Mouse (Mus musculus): ENCODE measurements around the gene Rock2. TPM values are rescaled to one million over a fixed set of nuclear protein-coding genes. Genes with fewer than 3 reads are reported as not detected.

Rock2 gene
- total RNA-seq, 2 experiments from 2014 or later, result 90.0 to 93.5 TPM

DNA sequence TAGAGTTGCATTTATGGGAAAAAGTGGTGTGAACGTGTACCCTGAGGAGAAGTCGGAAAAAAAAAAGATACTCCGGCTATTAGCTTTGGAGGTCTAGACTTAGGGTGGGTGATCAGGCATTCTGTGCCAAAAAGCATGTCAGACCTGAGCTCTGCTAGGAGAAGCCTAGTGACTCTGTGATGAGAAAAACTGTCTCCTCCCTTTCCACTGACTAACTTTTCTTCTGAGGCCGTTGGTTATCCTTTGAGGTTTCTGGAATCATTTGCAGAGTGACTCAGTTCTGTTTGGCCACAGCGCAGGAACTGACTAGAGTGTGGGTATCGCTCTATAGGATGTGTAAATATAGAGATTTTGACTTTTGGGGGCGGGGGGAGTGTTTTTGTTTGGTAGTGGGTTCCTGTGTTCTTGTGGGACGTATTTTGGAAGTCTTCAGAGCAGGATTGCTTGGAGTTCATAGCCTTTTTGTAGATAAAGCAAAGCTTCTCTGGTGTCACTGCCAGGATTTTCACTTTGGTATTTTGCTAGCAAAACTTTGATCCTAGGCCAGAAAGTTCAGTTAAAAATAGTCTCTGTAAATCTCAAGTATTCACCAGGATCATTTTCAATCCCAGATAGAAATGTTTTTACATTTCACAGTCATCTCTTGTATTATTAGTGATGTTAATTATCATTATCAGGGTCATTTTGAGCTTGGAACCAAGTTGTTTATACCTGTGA lies 1.5 kb downstream of the Rock2 start:
- intact Hi-C loops (cut with DNase I), result loop anchor here (5.0 kb wide), 1 partner anchor 36 kb away; no protein-coding TSS in a partner anchor
- peak; percentile 42 to 47 for DNase-seq

DNA sequence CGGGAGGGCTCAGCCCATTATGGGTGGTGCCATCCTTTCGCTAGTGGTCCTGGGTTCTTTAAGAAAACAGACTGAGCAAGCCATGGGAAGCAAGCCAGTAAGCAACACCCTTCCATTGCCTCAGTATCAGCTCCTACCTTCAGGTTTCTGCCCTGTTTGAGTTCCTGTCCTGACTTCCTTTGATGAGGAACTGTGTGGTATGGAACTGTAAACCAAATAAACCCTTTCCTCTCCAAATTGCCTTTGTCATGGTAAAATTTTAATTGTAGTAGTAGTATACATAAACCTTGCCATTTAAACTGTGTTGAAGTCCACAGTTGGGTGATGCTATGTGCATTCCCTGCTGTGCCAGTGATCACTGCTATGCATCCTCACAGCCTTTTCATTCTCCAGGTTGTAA lies 2.5 kb downstream of the Rock2 start:
- peak in 1 of 2 experiments; percentile 27 for DNase-seq
- intact Hi-C loops (cut with DNase I), result loop anchor here (5.0 kb wide), 1 partner anchor 35 kb away; no protein-coding TSS in a partner anchor

DNA sequence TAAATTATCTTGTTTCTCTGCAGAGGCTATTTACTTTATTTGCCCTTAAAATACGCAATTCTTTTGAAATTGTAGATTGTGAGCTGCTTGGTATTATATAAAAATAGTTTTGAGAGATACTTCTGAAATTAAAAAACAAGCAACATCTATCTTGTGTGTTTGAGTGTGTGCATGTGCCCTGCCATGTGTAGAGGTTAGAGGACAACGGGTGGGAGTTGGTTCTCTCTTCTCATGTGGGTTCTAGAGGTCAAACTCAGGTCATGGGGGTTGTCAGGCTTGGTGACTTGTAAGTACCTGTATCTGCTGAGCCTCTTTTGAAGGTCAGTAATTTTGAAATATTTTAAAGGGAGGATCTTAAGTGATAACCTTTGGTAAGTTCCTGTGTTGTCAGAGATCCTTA lies 3.5 kb downstream of the Rock2 start:
- intact Hi-C loops (cut with DNase I), result loop anchor here (5.0 kb wide), 1 partner anchor 34 kb away; no protein-coding TSS in a partner anchor
- DNase-seq, result no peak

GRCm38 (mm10) chr12:16898790-16899189 lies 4.1 kb downstream of the Rock2 start:
- intact Hi-C loops (cut with DNase I), result loop anchor here (5.0 kb wide), 1 partner anchor 34 kb away; no protein-coding TSS in a partner anchor
- no peak for DNase-seq

DNA sequence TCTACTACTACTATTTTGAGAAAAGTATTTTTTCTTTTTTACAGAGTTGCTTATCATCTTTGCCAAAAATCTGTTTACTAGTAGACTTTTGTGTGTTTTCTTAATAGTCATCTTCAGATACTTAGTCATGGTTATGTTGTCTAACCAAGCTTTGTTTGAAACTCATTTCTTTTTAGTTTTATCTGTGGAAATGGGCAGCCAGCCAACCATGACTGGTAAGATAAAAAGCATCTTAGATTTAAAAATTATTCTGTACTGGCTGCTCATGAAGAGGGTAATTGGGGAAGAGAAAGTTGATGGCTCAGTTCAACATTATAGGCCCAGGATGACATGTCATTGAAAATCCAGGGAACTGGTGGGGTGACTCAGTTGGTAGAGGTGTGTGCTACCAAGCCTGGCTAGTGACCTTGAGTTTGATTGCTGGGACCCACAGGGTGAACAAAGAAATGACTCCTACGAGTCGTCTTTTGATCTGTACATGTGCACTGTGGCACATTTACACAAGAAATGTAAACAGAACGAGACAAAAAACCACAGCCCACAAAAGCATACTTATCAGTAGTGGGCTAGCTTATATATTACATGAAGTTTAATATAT lies 6.0 kb downstream of the Rock2 start:
- no peak for DNase-seq
- intact Hi-C loops (cut with DNase I), result no loop called here

- no peak for DNase-seq
- intact Hi-C loops (cut with DNase I), result no loop called here
Observed at GRCm38 (mm10) chr12:16903949-16904635, 9.4 kb downstream of the Rock2 start.

GRCm38 (mm10) chr12:16907282-16907846 lies 12.7 kb downstream of the Rock2 start:
- intact Hi-C loops (cut with DNase I), result no loop called here
- DNase-seq, result peak in 1 of 2 experiments; percentile 42

- intact Hi-C loops (cut with DNase I), result no loop called here
- DNase-seq, result no peak
Observed at GRCm38 (mm10) chr12:16907953-16908648, 13.4 kb downstream of the Rock2 start.

DNA sequence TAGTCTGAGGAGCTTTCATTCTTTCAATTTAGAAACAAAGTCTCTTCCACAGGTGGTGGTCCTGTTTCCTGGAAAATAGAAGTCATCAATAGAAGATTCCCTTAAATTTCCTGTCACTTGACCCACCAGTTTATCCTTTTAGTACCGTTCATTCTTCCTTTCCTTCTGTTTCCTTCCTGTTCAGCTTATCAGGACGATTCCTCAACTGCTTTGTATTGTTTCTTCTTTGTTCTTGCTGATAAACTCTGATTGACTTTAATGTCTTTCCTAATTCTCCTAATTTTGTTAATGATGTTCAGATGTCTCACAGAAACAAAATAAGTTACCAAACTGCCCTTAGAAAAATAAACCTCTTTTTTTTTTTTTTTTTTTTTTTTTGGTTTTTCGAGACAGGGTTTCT lies 16.8 kb downstream of the Rock2 start:
- DNase-seq, result no peak
- intact Hi-C loops (cut with DNase I), result no loop called here

DNA sequence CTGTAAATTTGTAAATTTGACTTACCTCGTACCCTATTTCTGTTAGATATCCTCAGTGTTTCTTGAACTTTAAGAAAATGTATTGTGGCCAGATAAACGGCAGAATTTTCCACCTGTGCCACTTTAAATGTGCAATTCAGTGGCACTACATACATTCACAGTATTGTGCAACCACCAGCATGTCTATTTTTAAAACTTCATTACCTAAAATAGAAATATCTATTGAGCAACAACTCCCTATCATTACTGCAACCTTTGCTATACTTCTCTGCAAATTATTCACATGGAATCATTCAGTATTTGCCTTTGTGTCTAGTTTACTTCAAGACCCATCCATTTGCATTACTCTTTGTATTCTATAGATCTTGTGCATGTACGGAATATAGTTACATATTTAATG lies 17.9 kb downstream of the Rock2 start:
- no peak for DNase-seq
- intact Hi-C loops (cut with DNase I), result no loop called here

DNA sequence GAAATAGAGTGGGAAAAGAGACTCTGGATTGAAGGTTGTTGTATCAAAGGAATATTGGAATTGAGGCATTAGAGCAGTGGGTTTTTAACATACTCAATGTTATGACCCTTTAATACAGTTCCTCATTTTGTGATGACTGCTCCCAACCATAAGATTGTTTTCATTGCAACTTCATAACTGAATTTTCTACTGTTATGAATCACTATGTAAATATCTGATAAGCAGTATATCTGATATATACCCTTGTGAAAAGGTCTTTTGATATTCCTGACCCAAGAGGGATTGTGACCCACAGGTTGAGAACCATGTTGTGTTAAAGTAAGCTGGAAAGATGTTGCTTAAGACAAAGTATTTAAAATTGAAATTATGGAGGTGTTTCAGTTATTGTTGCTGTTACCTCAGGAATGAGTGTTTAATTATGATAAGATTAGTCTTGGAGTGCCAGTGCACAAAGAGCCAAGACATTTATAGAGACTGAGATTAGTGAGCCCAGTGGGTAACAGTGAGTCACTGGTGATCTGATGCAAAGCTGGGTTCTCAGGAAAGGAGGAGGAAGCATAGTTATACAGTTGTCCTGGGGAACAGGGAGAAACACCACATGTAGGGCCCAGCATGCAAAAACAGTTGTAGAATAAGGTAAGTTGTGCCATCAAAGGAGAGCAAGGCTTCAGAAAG lies 25.6 kb downstream of the Rock2 start:
- no peak for DNase-seq
- intact Hi-C loops (cut with DNase I), result no loop called here

GRCm38 (mm10) chr12:16927889-16928288 lies 33.2 kb downstream of the Rock2 start:
- DNase-seq, result no peak
- intact Hi-C loops (cut with DNase I), result no loop called here

GRCm38 (mm10) chr12:16934423-16934822 lies 39.7 kb downstream of the Rock2 start:
- DNase-seq, result no peak
- intact Hi-C loops (cut with DNase I), result loop anchor here (5.0 kb wide), 1 partner anchor 37 kb away; no protein-coding TSS in a partner anchor

- no peak for DNase-seq
- intact Hi-C loops (cut with DNase I), result no loop called here
Observed at GRCm38 (mm10) chr12:16941976-16942375, 47.3 kb downstream of the Rock2 start.

- no peak for DNase-seq
Observed at GRCm38 (mm10) chr12:16948239-16948638, 53.5 kb downstream of the Rock2 start.

DNA sequence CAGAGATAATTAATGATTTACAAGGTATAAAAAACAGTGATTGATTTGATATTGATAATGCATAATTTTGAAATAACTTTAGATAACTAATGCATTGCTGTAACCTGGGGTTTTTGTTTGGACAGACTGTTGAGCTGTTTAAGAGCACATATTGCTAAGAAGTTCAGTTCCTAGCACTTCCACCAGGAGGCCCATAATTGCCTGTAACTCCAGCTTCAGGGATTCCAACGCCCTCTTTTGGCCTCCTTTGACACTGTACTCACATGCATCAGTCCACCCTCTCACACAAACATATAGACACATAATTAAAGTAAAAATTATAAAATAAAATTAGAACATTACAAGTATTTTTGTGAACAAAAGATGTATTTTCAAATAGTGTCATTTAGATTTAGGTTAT lies 64.2 kb downstream of the Rock2 start:
- intact Hi-C loops (cut with DNase I), result no loop called here
- DNase-seq, result peak in 1 of 2 experiments; percentile 36

More at GRCm38 (mm10) chr12:16948239-16948638, 53.5 kb downstream of the Rock2 start:
- intact Hi-C loops (cut with DNase I), result loop anchor here (5.0 kb wide), 1 partner anchor 121 kb away; no protein-coding TSS in a partner anchor

- intact Hi-C loops (cut with DNase I), result no loop called here
- no peak for DNase-seq
Observed at GRCm38 (mm10) chr12:16963354-16963753, 68.7 kb downstream of the Rock2 start.

DNA sequence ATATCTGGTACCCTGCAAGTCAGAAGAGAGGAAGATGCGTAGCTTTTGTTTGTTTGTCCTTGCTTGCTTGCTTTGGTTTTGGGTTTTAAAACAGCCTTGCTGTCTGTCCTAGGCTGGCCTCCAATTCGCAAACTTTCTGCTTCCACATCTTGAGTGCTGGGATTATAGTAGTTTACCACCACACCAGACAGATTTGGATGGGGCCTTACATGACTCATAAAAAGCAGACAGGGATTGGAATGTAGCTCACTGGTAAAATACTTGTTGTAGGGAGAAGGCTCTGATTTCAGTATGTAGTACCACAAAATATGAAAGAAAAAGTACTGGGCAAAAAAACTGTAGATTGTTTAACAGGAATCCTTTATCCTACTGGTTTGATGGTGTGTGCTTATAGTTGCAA lies 72.1 kb downstream of the Rock2 start:
- no peak for DNase-seq
- intact Hi-C loops (cut with DNase I), result no loop called here

DNA sequence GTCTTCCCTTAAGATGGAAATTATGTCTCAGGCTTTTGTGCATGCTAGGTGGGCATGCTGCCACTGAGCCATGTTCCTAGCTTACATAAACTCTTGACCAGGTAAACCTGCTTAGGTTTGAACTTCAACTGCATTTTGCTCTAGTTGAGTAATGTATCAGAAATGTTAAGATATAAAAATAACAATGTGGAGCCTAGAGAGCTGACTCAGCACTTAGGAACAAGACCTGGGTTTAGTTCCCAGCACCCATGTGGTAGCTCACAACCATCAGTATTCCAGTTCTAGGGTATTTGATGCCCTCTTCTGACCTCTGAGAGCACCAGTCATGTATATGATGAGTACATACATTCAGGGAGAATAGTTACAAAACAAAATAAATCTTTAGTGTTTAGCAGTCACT lies 82.4 kb downstream of the Rock2 start:
- intact Hi-C loops (cut with DNase I), result no loop called here
- no peak for DNase-seq

DNA sequence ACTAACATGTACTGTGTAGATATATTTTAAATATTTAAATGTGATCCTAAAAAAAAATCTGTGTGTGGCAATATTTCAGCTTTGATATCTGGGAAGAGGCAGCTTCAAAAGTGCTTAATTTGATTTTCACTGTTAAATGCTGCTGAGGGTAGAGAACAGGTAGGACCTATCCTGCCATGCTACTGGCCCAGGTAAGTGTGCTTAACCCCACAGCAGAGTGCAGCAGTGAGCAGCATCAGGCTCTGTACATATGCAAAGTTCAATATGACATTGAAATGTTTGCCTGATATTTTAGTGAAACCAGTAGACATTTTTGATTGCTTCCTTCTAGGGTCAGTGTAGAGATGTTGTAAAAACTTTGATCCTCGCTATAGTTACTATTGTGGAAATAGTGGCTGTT lies 91.1 kb downstream of the Rock2 start:
- no peak for DNase-seq
- intact Hi-C loops (cut with DNase I), result no loop called here
